Mouse (Mus musculus) lung, postnatal 0 days (tissue): ENCODE measurements around the gene Gm13287.
"Not testable (repeated sequence)": the region's sequence is repeated elsewhere in the genome, so short reads cannot be mapped to it uniquely, and the experiment has no call there.

Experiments used
- CTCF ChIP-seq: IDR thresholded peaks from 2 replicates; pipeline ENCODE4 v1.5.1; 2016; ENCODE audit warnings: antibody characterized with exemption, mild to moderate bottlenecking
- EP300 ChIP-seq: IDR thresholded peaks from 2 replicates; pipeline ENCODE4 v1.6.1; 2016; ENCODE audit warnings: antibody characterized with exemption, mild to moderate bottlenecking, control low read depth

DNA sequence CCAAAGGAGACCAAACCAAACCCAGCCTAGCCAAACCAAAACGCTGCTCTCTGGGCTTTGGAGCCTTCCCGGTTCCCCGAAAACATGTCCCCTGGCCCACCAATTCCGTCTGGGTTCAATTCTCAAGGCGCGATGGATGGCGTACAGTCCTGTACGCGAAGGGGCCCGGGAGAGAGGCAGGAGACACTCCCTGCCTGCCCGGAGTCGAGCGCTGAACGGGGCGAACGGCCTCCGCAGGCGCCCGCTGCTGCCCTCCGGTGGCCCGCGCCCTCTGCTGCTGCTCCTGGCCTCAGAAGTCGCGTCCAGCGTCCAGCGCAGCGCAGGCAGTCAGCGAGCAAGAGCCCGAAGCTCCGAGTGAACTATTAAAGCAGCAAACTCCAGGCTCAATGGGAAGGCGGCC, 20.7 kb upstream of the Gm13287 start:
- TF ChIP-seq EP300 = not testable (repeated sequence)
- TF ChIP-seq CTCF = peak; percentile 26; the same call in 1 of the 2 replicates
